Mouse (Mus musculus) regulatory T cell (primary cell): ENCODE data around the gene Bglap2.
"Not testable (repeated sequence)": the region's sequence is repeated elsewhere in the genome, so short reads cannot be mapped to it uniquely, and the experiment has no call there.

Experiments used
- in situ Hi-C: fragments of 300-600 bp; cut with MboI, MseI; formaldehyde crosslinking; loops from one replicate; pipeline ENCODE4 v1.15.1; 2025; ENCODE audit warnings: high pct_unique_total_duplicates

Bglap2 gene

DNA sequence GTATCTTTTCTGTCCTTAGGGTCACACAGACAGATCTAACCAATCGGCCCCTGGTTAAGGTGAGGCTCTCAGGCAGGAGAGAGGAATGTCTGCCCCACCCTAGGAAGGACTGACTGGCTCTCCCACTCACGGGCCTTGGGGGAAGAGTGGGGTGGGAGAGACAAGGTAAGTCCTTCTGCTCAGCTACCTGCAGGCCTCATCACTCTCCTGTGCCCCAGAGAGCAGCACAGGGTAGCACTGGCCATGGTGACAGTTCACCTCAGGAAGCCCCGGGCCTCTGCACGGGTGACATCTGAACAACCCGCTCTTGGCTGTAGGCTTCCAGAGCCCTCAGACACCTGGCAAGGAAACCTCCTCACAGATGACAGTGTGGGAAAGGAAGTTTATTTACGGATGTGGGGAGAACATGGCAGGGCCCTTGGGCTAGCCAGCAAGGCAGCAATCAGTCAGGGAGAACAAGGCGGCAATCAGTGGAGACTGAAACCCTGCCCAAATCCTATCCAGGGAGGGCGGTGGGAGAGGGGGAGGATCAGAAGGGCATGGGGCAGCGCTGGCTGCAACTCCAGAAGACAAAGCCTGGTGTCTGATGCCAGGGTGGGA lies 15.4 kb upstream of the Bglap2 start:
- in situ Hi-C loops: no loop called here

- in situ Hi-C loops: no loop called here
These were observed 5.9 kb upstream of the Bglap2 start, which contains the start of gene Bglap for GRCm38 (mm10) chr3:88384364-88384763. TSS of gene Bglap (minus strand) at chr3:88384464.

GRCm38 (mm10) chr3:88382383-88382782 lies 3.9 kb upstream of the Bglap2 start:
- in situ Hi-C loops: not testable (repeated sequence)

DNA sequence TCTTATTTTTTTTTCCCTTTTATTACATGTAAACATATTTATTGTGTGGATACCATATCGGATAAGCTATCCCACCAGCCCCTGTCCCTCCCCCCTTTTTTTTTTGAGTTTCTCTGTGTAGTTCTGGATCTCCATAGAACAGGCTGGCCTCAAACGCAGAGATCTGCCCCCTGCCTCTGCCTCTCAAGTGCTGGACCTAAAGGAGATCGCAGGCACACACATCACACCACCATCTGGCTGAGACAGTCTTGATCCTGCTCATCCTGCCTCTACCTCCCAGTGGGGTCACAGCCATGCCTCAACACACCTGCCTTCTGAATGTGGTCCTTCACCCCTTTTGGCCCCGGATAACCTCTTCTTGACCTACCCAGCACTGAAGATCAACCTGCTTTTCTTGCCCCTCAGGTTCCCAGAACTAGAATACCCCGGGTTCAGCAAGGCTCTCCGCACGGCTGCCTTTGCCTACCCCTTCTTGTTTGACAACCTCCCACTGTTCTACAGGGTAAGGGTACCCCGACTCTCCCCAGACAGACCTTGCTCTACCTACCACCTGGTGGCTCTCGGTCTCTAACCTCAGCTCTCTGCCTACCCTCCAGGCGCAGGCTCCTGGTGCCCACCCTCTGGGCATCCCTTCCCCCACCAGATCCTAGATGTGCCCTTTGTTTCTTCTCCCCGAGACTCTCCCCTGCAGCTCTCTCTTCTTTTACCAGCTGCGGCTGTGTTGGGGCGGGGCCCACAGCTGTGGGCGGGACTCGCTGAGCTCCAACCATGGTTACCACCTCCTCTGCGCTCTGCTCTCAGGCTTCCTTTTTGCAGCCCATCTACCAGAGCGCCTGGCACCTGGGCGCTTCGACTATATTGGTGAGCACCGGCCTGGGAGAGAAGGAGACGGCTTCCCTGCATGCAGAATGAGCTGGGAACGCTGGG lies 3.2 kb upstream of the Bglap2 start:
- in situ Hi-C loops: not testable (repeated sequence)

DNA sequence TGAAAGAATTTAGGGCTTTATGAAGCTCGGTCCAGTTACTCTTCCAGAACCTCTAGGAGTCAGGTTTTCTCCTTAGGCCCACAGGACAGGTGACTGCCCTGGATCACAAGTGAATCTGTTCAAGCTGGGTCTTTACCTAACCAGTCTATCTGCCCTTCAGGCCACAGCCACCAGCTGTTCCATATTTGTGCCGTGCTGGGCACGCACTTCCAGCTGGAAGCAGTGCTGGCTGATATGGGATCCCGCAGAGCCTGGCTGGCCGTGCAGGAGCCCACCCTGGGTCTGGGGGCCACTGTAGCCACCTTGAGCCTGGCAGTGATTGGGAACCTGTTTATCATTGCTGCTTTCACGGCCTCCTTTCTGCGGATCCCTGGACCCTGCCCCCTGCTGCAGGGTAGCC lies 1.9 kb downstream of the Bglap2 start:
- in situ Hi-C loops: not testable (repeated sequence)

- in situ Hi-C loops: not testable (repeated sequence)
These were observed 2.5 kb downstream of the Bglap2 start for GRCm38 (mm10) chr3:88375750-88376626.

- in situ Hi-C loops: not testable (repeated sequence)
These were observed 5.9 kb downstream of the Bglap2 start, which contains the start of gene Bglap3 for GRCm38 (mm10) chr3:88372643-88373042. TSS of gene Bglap3 (minus strand) at chr3:88372743.

- in situ Hi-C loops: loop anchor here (10.0 kb wide), 1 partner anchor 1366 kb away; no protein-coding TSS in a partner anchor
These were observed 10.0 kb downstream of the Bglap2 start for GRCm38 (mm10) chr3:88368511-88368910.

- in situ Hi-C loops: loop anchor here (10.0 kb wide), 1 partner anchor 1367 kb away; no protein-coding TSS in a partner anchor
These were observed 11.0 kb downstream of the Bglap2 start for GRCm38 (mm10) chr3:88367517-88367916.

GRCm38 (mm10) chr3:88366830-88367428 lies 11.6 kb downstream of the Bglap2 start:
- in situ Hi-C loops: loop anchor here (10.0 kb wide), 1 partner anchor 1368 kb away; no protein-coding TSS in a partner anchor

- in situ Hi-C loops: loop anchor here (10.0 kb wide), 1 partner anchor 1369 kb away; no protein-coding TSS in a partner anchor
These were observed 12.7 kb downstream of the Bglap2 start for GRCm38 (mm10) chr3:88365705-88366361.

DNA sequence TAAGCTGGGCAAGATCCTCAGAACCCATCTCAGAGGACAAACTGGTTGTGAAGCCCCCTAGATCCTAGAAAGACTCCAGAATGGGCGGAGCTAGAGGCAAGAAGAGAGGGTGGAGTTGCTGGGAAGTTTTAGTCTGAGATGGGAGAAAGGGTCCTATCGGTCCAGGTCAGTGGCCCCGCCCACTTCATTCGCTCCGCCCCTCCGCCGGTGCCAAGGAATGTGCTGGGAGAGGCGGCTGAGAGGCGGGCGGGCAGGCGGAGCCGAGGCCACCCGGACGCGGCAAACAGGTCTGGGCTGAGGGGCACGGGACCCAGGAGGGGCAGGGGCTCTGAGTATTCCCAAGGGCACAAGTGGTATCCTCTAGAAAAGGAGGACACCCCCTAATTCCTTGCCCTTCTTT lies 14.2 kb downstream of the Bglap2 start, which contains the start of gene Paqr6:
Paqr6 (plus strand) TSS at position 248 of the 400 bp plus-strand sequence.
- in situ Hi-C loops: loop anchor here (10.0 kb wide), 1 partner anchor 1370 kb away; no protein-coding TSS in a partner anchor

GRCm38 (mm10) chr3:88363700-88364099 lies 14.8 kb downstream of the Bglap2 start:
- in situ Hi-C loops: loop anchor here (10.0 kb wide), 1 partner anchor 1371 kb away; no protein-coding TSS in a partner anchor

GRCm38 (mm10) chr3:88361612-88362313 lies 16.7 kb downstream of the Bglap2 start:
- in situ Hi-C loops: loop anchor here (10.0 kb wide), 1 partner anchor 1373 kb away; no protein-coding TSS in a partner anchor

- in situ Hi-C loops: loop anchor here (10.0 kb wide), 1 partner anchor 1374 kb away; no protein-coding TSS in a partner anchor
These were observed 17.4 kb downstream of the Bglap2 start for GRCm38 (mm10) chr3:88361096-88361495.

- in situ Hi-C loops: loop anchor here (10.0 kb wide), 1 partner anchor 1375 kb away; no protein-coding TSS in a partner anchor
These were observed 18.5 kb downstream of the Bglap2 start for GRCm38 (mm10) chr3:88359989-88360388.

- in situ Hi-C loops: no loop called here
These were observed 18.9 kb downstream of the Bglap2 start for GRCm38 (mm10) chr3:88359584-88359983.

- in situ Hi-C loops: loop anchor here (5.0 kb wide), 1 partner anchor 42 kb away; no protein-coding TSS in a partner anchor
These were observed 23.9 kb downstream of the Bglap2 start for GRCm38 (mm10) chr3:88354396-88355165.
